Mouse (Mus musculus) olfactory bulb, adult 2 months (tissue): ENCODE data around the gene Gls. TPM values are rescaled to one million over a fixed set of nuclear protein-coding genes. Genes with fewer than 3 reads are reported as not detected.

Source experiments
- H3K27ac ChIP-seq: fragments of 200-500 bp; 2 replicates; pipeline ENCODE4 v1.5.1; 2012; ENCODE audit warnings: low read depth, low read length; ENCODE audit not compliant: insufficient read depth
- H3K4me1 ChIP-seq: fragments of 200-500 bp; 2 replicates; pipeline ENCODE4 v1.6.1; 2012; ENCODE audit warnings: low read length; ENCODE audit not compliant: control insufficient read depth, insufficient read depth
- H3K4me3 ChIP-seq: fragments of 200-500 bp; 2 replicates; pipeline ENCODE4 v1.5.1; 2012; ENCODE audit warnings: mild to moderate bottlenecking, low read depth, low read length, moderate library complexity; ENCODE audit not compliant: insufficient read depth
- CTCF ChIP-seq: fragments of 200-500 bp; IDR thresholded peaks from 2 replicates; pipeline ENCODE4 v1.5.1; 2012; ENCODE audit warnings: low read depth, mild to moderate bottlenecking, low read length, moderate library complexity; ENCODE audit not compliant: insufficient read depth
- POLR2A ChIP-seq: fragments of 200-500 bp; IDR thresholded peaks from 2 replicates; pipeline ENCODE4 v1.6.1; 2012; ENCODE audit warnings: mild to moderate bottlenecking, low read depth, low read length, moderate library complexity; ENCODE audit not compliant: insufficient read depth
- WGBS: fragments of 180-500 bp; shearing (Covaris S2); methylation state at CpG from one replicate; pipeline ENCODE4 v1.1.7; 2018; 5-methylcytosine and 5-hydroxymethylcytosine counted together
- polyA plus RNA-seq: library from polyadenylated mRNA; stranded (reverse); fragments of >200 nt; gene quantifications from 2 replicates; pipeline ENCODE4 v1.2.4, GENCODE M21; 2012; ENCODE audit warnings: low replicate concordance; ENCODE audit not compliant: missing spikeins, insufficient read depth, insufficient read length

The Gls gene
- polyA plus RNA-seq: 243 and 842 TPM in 2 replicates

- Histone ChIP-seq H3K4me1 (no peaks in the 10 kb centered on the region), H3K27ac (peak within 1 kb of the TSS; percentile 84), H3K4me3 (peak within 1 kb of the TSS; percentile 67)
- TF ChIP-seq CTCF (no peak), POLR2A (peak; percentile 97)
- WGBS: under 1% methylated on average over 46 of the region's 46 CpGs
These were observed at the start of gene Gls for GRCm38 (mm10) chr1:52233143-52233713. Gene Gls (minus strand): TSS chr1:52233232.

- H3K4me1 ChIP-seq: no peaks in the 10 kb centered on the region
- H3K27ac ChIP-seq: no peak overlapping the region
- no peak overlapping the region for H3K4me3 ChIP-seq
- TF ChIP-seq CTCF: no peak
- TF ChIP-seq POLR2A: no peak
- 54% methylated on average over 7 of the region's 7 CpGs for WGBS
These were observed 47.0 kb upstream of the Gls start for GRCm38 (mm10) chr1:52279831-52280595.

- WGBS: 64% methylated on average over 3 of the region's 3 CpGs
- TF ChIP-seq CTCF (no peak), POLR2A (no peak)
- H3K27ac ChIP-seq: no peak overlapping the region
- no peak overlapping the region for H3K4me3 ChIP-seq
- H3K4me1 ChIP-seq: no peaks in the 10 kb centered on the region
These were observed 46.3 kb upstream of the Gls start for GRCm38 (mm10) chr1:52279331-52279730.

DNA sequence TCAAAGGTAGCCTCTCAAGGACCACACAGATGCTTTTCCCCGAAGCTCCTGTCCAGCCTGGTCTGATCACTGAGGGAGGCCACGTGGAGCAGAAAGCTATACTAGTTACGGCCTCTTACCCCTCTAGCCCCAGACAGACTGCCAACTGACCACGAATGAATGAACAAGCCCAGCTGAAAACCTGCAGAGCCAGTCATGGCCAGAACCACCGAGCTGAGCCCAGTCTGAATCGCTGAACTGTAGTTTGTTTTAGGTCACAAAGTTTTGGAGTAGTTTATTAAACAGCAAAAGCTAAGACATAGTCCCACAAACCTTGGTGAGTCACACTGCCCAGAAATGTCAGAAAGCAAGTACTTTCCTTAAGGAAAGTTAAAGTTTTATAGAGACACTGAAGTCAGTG is 45.0 kb upstream of the Gls start:
- Histone ChIP-seq H3K4me1 (no peaks in the 10 kb centered on the region), H3K4me3 (no peak overlapping the region), H3K27ac (no peak overlapping the region)
- WGBS: 69% methylated on average over 6 of the region's 6 CpGs
- TF ChIP-seq POLR2A: no peak
- TF ChIP-seq CTCF: no peak

- Histone ChIP-seq H3K4me1 (no peaks in the 10 kb centered on the region), H3K27ac (no peak overlapping the region), H3K4me3 (no peak overlapping the region)
- WGBS: 80% methylated on average over 3 of the region's 3 CpGs
- TF ChIP-seq POLR2A: no peak
- TF ChIP-seq CTCF: no peak
These were observed 41.2 kb upstream of the Gls start for GRCm38 (mm10) chr1:52274210-52274609.

DNA sequence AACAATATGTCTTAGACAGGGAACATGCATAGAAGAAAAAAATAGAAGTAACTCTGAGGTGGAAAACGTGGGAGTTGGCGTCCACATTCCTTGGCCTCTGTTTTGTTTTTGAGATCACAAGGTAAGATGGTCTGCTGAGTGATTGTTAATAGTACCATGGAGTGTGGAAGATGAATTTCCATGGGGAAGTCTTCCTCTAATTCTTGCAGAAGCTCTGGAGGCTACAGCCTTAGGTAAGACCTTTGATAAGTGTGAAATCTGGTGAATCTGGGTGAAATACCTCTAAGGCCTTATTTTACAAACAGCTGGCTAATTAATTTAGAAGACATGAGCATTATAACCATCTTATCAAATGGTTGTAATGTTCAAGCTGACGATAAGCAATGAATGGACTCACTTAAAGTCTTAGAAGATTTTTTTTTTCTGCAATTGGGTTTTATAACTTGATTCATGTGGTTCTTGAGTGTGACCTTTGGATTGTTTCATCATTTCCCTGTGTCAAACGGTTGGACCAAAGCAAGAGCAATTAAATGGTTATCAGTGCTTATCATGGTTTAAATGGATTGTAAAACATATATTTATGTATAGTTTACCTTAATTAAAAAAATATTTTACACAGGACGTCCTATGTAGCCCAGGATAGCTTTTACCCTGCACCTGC is 39.1 kb upstream of the Gls start:
- Histone ChIP-seq H3K4me1 (no peaks in the 10 kb centered on the region), H3K27ac (no peak overlapping the region), H3K4me3 (no peak overlapping the region)
- TF ChIP-seq CTCF (no peak), POLR2A (no peak)
- WGBS: 82% methylated on average over 5 of the region's 5 CpGs

GRCm38 (mm10) chr1:52270354-52270753 is 37.3 kb upstream of the Gls start:
- H3K27ac ChIP-seq: no peak overlapping the region
- 85% methylated on average over 9 of the region's 9 CpGs for WGBS
- TF ChIP-seq POLR2A: no peak
- no peak overlapping the region for H3K4me3 ChIP-seq
- no peaks in the 10 kb centered on the region for H3K4me1 ChIP-seq

DNA sequence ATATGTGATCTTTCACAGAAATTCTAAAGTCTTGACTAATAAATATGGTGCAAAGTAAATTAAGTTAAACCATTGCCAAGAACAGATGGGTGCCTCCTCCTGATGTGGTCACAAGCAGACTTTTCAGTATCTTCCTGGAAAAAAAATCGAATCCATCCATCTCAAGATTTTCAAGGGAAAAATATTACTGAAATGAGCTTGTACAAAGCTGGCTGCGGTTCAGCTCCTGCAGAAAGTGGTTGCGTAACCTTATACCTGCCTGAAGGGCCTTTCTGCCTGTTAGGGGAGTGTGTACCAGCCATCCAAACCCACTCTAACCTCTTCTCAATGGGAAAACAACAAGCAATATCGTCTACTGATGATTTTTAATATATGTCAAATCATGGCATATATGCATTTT is 36.6 kb upstream of the Gls start:
- TF ChIP-seq CTCF: no peak
- no peak for TF ChIP-seq POLR2A
- 92% methylated on average over 4 of the region's 4 CpGs for WGBS

GRCm38 (mm10) chr1:52268006-52268405 is 35.0 kb upstream of the Gls start:
- Histone ChIP-seq H3K4me3 (no peak overlapping the region), H3K27ac (no peak overlapping the region), H3K4me1 (no peaks in the 10 kb centered on the region)
- TF ChIP-seq POLR2A (no peak), CTCF (no peak)
- 94% methylated on average over 6 of the region's 6 CpGs for WGBS

More for the DNA sequence above, 36.6 kb upstream of the Gls start:
- Histone ChIP-seq H3K27ac (no peak overlapping the region), H3K4me1 (no peaks in the 10 kb centered on the region), H3K4me3 (no peak overlapping the region)
